Mouse (Mus musculus): ENCODE results near the gene Uncx.
"Not testable (repeated sequence)": the region's sequence is repeated elsewhere in the genome, so short reads cannot be mapped to it uniquely, and the experiment has no call there.

Uncx gene

DNA sequence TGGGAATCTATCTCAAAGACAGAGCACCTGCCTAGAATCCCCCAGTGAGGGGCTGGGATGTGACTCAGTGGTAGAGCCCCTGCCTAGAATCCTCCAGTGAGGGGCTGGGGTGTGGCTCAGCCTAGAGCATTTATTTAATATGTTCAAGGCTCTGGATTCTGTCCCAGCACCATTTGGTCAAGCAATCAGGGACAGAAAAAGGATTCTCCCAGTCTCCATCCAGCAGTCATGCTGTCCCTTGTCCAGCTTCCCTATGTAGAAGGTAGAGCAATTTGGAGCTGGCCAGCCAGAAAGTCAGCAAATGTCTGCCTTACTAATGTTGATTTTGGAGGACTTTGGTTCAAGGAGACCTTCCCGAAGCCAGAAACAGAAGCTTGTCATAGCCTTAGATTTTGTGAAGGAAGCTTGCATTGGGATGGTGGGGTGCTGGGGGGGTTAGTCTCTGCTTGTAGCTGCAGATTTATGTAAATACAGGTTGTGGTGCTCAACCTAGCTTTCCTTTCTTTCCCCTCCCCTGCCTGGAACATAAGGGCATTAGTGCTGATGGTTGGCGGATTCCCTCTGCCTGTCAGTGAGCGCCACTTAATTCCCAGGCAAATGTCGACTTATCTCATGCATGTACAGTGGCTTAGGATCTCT lies 18.2 kb downstream of the Uncx start:
- no peak for DNase-seq (ENCODE audit: low read depth, low spot score)

- DNase-seq (ENCODE audit: low read depth, low spot score): no peak
Observed at GRCm38 (mm10) chr5:139564663-139565062, 21.4 kb downstream of the Uncx start.

- no peak for DNase-seq (ENCODE audit: low read depth, low spot score)
Observed at GRCm38 (mm10) chr5:139565462-139565861, 22.2 kb downstream of the Uncx start.

DNA sequence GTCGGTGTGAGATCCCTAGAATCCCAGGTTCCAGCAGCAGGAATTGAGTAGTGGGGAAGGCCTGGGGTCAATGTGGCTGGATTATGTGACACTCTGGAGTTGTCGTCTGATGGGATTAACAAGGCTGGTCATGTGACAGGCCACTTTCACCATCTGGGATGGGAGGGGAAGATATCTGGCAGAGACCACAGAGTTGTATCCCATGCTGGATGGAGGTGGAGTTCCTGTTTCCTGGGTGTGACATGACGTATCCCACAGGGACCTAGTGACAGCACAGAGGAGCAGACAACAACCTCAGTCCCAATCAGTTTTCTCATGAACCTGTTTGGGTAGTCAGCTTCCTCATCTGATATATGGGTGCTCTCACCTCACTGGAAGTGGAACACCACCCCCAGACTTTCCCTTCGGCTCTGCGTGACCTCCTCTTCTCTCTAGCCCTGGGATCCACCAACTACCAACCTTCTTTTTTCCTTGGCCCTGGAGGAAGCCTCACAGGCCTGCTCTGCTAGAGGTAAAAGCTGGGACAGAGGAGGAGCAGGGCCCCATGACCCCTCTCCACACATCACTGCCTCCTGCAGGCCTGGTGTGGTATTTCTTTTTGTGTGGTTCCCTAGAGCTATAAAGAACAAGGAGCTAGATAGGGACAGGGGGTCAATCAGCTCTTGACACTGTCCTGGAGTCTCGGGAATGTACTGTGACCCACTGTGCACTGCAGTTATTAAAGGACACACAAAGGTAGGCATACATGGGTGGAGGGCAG lies 23.5 kb downstream of the Uncx start:
- no peak for DNase-seq (ENCODE audit: low read depth, low spot score)

- no peak for DNase-seq (ENCODE audit: low read depth, low spot score)
Observed at GRCm38 (mm10) chr5:139568079-139568478, 24.8 kb downstream of the Uncx start.

GRCm38 (mm10) chr5:139572526-139572925 lies 29.2 kb downstream of the Uncx start:
- DNase-seq (ENCODE audit: low read depth, low spot score): peak; percentile 58

- peak; percentile 83 for DNase-seq (ENCODE audit: low read depth, low spot score)
Observed at GRCm38 (mm10) chr5:139573606-139574311, 30.5 kb downstream of the Uncx start.

DNA sequence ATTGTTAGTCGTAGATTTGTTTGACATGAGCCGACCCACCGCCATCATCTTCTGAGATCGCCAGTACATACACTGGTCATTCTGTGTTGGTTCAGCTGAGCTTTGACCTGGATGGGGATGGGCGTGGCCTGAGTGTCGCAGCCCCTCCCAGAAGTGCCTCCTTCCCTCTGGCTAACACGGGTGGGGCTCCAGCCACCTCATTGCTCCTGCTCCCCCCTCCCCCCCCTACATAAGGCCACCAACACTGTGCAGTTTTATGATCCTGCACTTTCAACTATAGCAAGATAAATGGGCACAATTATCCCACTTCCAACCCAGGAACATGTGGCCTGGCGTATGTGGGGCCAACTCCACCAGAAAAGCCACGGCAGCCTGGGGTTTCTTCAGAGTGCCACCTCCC lies 31.8 kb downstream of the Uncx start:
- DNase-seq (ENCODE audit: low read depth, low spot score): no peak

- DNase-seq (ENCODE audit: low read depth, low spot score): no peak
Observed at GRCm38 (mm10) chr5:139580171-139580743, 37.0 kb downstream of the Uncx start.

DNA sequence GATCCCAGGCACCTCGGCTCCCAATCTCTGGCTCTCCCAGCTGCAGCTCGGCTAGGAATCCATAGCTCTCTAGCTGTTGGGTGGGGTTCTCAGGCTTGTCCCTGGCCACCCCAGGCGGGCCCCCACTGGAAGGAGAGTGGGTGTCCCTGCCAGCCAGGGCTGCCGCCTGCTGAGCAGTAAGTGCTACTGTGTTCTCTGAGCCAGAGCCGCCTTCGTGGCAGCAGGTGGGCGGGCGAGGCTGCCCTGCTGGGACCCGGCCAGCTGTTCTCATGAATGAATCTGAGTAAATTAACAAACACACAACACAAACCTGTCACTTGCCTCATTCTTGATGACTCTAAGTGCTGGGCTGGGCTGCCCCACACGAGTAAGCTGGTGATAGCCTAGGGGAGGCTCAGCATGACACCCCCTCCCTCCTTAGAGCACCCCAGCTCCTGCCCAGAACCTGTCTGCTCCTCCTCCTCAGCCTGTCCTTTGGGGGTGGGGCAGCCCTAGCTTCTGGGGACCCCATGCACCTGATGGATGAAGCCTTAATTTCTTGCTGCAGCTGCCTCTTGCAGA lies 38.1 kb downstream of the Uncx start:
- DNase-seq (ENCODE audit: low read depth, low spot score): no peak

- DNase-seq (ENCODE audit: low read depth, low spot score): no peak
Observed at GRCm38 (mm10) chr5:139584971-139585747, 41.9 kb downstream of the Uncx start.

DNA sequence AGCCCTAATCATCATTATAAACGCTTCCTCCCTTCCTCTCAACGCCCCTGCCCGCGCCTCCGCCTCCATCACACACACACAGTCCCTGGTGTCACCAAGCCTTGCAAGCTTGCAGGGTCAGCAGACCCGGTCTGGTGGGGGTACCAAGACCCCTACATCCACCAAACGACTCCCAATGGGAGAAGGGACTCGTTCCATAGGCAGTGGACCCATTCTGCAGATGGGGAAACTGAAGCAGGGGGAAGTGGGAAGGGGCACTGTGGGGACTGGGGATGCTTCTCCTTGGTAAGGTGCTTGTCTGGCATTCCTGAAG lies 42.4 kb downstream of the Uncx start:
- DNase-seq (ENCODE audit: low read depth, low spot score): no peak

GRCm38 (mm10) chr5:139587459-139587858 lies 44.2 kb downstream of the Uncx start:
- not testable (repeated sequence) for DNase-seq (ENCODE audit: low read depth, low spot score)

DNA sequence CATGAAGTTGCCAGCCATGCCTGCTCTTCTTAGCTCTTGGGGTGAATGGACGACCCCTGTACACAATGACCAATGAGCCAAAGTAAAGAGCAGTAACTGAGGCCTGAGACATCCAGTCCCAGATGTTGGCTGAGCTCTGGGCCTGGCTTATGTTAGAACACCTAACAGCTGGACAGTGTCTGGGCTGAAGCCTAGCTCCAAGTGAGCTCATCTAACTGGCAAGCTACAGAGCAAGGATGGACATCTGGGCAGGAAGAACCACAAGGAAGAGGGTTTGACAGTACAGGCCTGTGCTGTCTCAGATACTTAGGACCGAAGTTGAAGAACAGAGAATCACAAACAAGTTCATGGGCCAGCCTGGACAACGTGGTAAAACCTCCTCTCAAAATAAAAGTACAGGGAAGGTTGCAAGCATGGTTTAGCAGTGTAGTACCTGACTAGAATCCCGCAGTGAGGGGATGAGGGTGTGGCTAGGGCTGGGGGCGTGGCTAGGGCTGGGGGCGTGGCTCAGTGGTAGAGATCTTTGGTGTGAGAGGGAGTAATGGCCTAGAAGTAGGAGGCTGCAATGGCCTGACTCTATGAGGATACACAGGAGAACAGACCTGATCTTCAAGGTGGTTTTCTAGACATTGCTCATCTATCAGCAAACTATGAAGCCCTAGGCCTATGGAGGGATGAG lies 47.5 kb downstream of the Uncx start:
- not testable (repeated sequence) for DNase-seq (ENCODE audit: low read depth, low spot score)

GRCm38 (mm10) chr5:139592011-139592410 lies 48.7 kb downstream of the Uncx start:
- DNase-seq (ENCODE audit: low read depth, low spot score): no peak

- DNase-seq (ENCODE audit: low read depth, low spot score): no peak
Observed at GRCm38 (mm10) chr5:139592850-139593249, 49.6 kb downstream of the Uncx start.

DNA sequence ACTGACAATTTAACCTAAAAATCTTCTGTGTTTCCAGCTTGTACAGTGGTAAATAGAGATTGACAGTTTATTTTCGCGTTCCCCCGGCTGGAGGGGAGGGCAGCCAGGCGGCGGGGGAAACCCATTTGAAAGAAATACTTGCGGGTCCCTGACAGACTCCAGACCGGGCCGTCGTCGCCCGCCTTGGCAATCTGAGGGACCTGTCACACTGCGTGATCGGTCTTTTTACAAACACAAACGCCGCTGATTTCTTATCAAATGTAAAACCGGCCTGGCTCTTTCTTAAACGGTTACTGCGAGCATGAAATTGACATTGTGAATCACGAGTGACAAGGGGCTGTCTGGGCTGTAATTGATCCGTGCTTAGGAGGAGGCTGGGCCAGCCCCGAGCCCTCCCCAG lies 50.5 kb downstream of the Uncx start:
- DNase-seq (ENCODE audit: low read depth, low spot score): no peak

DNA sequence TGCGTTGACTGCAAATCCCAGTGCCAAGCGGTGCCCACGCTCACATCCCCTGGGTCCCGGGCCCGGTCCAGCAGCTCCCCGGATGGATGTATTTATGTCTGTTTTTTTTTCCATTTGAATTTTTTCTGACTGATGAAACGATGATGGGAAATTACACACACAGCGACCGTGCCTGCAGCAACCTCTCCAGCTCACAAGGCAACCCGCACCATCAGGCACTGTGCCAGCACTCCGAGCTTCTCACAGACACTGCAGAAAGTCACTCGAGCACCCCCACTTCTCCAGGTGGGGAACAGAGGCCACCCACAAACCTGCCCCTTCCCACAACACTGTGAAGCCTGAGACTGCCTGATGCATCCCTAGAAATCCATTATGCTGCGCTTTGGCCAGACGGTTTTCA lies 51.7 kb downstream of the Uncx start:
- DNase-seq (ENCODE audit: low read depth, low spot score): peak; percentile 11

Measured in 3T3-L1 (cell line).